Mouse (Mus musculus) limb, embryonic 14.5 days (tissue): ENCODE data around the gene Usp7. TPM values are rescaled to one million over a fixed set of nuclear protein-coding genes. Genes with fewer than 3 reads are reported as not detected.

Experiments
- ATAC-seq: fragments of 200-750 bp; cut with Nextera tagmentation; 2 replicates; pipeline ENCODE4 v1.8.0; 2017; ENCODE audit warnings: low read depth, moderate number of reproducible peaks, moderate TSS enrichment; ENCODE audit not compliant: low FRiP score
- DNase-seq: peaks from one replicate; pipeline ENCODE4 v3.0.0-alpha.2; 2015; ENCODE audit warnings: low spot score
- H3K27ac ChIP-seq: fragments of 300-500 bp; sonication (generic); replicated peaks from 2 replicates; pipeline ENCODE4 v1.5.1; 2014; ENCODE audit warnings: low read depth, mild to moderate bottlenecking, low read length, moderate library complexity, mixed read lengths
- H3K27me3 ChIP-seq: fragments of 300-500 bp; sonication (generic); 2 replicates; pipeline ENCODE4 v1.6.1; 2014; ENCODE audit warnings: low read length, mixed read lengths; ENCODE audit not compliant: control insufficient read depth, insufficient read depth
- H3K36me3 ChIP-seq: fragments of 300-500 bp; sonication (generic); 2 replicates; pipeline ENCODE4 v1.6.1; 2014; ENCODE audit warnings: mild to moderate bottlenecking, low read length, moderate library complexity, mixed read lengths; ENCODE audit not compliant: control insufficient read depth, insufficient read depth
- H3K4me1 ChIP-seq: fragments of 300-500 bp; sonication (generic); 2 replicates; pipeline ENCODE4 v1.6.1; 2014; ENCODE audit warnings: antibody characterized with exemption, low read length, mixed read lengths; ENCODE audit not compliant: control insufficient read depth, insufficient read depth
- H3K4me2 ChIP-seq: fragments of 300-500 bp; sonication (generic); replicated peaks from 2 replicates; pipeline ENCODE4 v1.6.1; 2014; ENCODE audit warnings: low read depth, mild to moderate bottlenecking, low read length, moderate library complexity; ENCODE audit not compliant: severe bottlenecking
- H3K4me3 ChIP-seq: fragments of 300-500 bp; sonication (generic); replicated peaks from 2 replicates; pipeline ENCODE4 v1.5.1; 2014; ENCODE audit warnings: low read length
- H3K9ac ChIP-seq: fragments of 300-500 bp; sonication (generic); 2 replicates; pipeline ENCODE4 v1.6.1; 2014; ENCODE audit warnings: mild to moderate bottlenecking, low read depth, low read length, moderate library complexity; ENCODE audit not compliant: severe bottlenecking
- H3K9me3 ChIP-seq: fragments of 300-500 bp; sonication (generic); 2 replicates; pipeline ENCODE4 v1.6.1; 2016; ENCODE audit warnings: low read length; ENCODE audit not compliant: control insufficient read depth
- POLR2A ChIP-seq: fragments of 200-500 bp; IDR thresholded peaks from 2 replicates; pipeline ENCODE4 v1.8.0; 2012; ENCODE audit warnings: inconsistent platforms, mild to moderate bottlenecking, moderate library complexity, borderline replicate concordance; ENCODE audit not compliant: insufficient read depth, insufficient read length; ENCODE audit errors: extremely low read depth
- WGBS: fragments of 180-500 bp; shearing (Covaris S2); extraction: QIAGEN DNeasy Blood & Tissue Kit; methylation state at CpG from one replicate; pipeline ENCODE4 v1.1.7; 2014; 5-methylcytosine and 5-hydroxymethylcytosine counted together
- polyA plus RNA-seq, 2 experiments: library from polyadenylated mRNA; depleted of rRNA in 1 of 2; stranded (reverse) in 1 of 2; unstranded in 1 of 2; fragments of >200 nt; fragmentation: Nextera tagmentation in 1 of 2; extraction: Ambion mirVana in 1 of 2; gene quantifications; 2 replicates each; pipeline versions ENCODE4 v1.2.1 to v1.2.3; 2012 to 2014

Gene Usp7
- polyA plus RNA-seq, 2 experiments = 47.1 to 104 TPM

GRCm38 (mm10) chr16:8689979-8690656, 102.0 kb downstream of the Usp7 start:
- Histone ChIP-seq H3K4me1 (no peaks in the 10 kb centered on the region), H3K36me3 (peaks cover 85% of the 10 kb centered on the region), H3K9me3 (no peaks in the 10 kb centered on the region), H3K27ac (no peak overlapping the region), H3K9ac (no peak overlapping the region), H3K4me3 (no peak overlapping the region), H3K27me3 (no peaks in the 10 kb centered on the region), H3K4me2 (no peak overlapping the region)
- WGBS = 90% methylated on average over 11 of the region's 11 CpGs
- DNase-seq (no peak), ATAC-seq (no peak)
- no peak for TF ChIP-seq POLR2A

DNA sequence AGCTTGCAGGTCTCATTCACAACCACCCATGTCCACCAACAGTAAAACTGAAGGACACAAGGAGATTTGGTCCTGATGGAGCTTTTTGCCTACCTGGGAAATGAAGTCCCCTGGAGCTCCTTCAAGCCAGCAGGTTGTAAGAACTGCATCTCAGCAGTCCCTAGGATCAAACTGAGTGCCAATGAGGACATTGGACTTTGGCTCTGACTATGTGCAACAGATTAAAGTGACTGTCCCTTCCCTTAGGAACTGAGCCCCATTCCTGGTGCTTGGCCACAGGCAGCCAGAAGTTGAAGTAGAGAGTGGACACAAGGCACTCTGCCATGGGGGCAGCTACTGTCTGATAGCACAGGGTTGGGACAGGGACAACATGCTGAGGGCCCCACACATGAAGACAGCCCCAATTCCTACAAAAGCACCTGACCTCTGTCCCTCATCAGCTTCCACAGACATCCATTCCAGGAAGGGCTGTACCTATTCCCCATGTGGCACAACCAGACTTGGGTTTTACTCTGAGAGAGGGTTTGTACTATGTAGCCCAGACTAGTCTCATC, 104.5 kb downstream of the Usp7 start:
- DNase-seq = no peak
- no peak for TF ChIP-seq POLR2A
- no peak overlapping the region for H3K4me2 ChIP-seq
- no peaks in the 10 kb centered on the region for H3K27me3 ChIP-seq
- H3K27ac ChIP-seq = no peak overlapping the region
- ATAC-seq = no peak
- no peak overlapping the region for H3K9ac ChIP-seq
- H3K9me3 ChIP-seq = no peaks in the 10 kb centered on the region
- no peaks in the 10 kb centered on the region for H3K4me1 ChIP-seq
- H3K36me3 ChIP-seq = peaks cover 63% of the 10 kb centered on the region
- no peak overlapping the region for H3K4me3 ChIP-seq

DNA sequence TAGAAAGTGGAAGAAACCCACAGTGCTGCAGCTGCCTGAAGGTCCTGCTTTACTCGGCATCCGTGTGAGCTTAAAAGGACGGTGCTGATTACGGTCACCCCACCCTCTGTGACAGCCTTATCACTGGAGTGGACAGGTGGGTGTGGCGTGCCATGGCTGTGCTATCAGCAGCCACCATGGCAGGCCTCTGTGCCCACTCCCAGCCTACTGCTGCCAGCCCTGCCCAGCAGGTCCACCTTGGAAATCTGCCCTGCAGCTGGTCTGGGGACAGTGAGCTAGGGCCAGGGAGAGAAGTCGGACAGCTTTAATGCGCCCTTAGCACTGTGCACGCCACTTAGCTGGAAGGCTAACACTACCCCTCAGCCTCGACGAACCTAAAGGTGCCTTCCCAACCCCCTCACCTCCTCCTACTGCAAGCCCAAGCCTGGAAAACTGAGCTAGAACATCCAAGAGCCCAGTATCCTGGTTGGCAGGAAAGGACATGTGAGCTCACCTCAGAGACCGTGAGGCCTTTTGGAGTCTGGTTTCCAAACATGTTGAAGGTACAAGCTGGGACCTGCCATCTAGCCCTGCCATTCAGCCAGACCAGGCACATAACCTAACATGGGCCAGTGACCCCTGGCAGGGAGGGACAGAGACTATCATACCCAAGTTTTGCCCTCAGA, 105.1 kb downstream of the Usp7 start:
- H3K36me3 ChIP-seq = peaks cover 59% of the 10 kb centered on the region
- H3K4me1 ChIP-seq = no peaks in the 10 kb centered on the region
- WGBS = 84% methylated on average over 11 of the region's 11 CpGs
- no peaks in the 10 kb centered on the region for H3K27me3 ChIP-seq
- DNase-seq (no peak), ATAC-seq (no peak)
- H3K9me3 ChIP-seq = no peaks in the 10 kb centered on the region
- no peak for TF ChIP-seq POLR2A
- H3K27ac ChIP-seq = no peak overlapping the region
- no peak overlapping the region for H3K4me2 ChIP-seq
- no peak overlapping the region for H3K4me3 ChIP-seq
- H3K9ac ChIP-seq = no peak overlapping the region

DNA sequence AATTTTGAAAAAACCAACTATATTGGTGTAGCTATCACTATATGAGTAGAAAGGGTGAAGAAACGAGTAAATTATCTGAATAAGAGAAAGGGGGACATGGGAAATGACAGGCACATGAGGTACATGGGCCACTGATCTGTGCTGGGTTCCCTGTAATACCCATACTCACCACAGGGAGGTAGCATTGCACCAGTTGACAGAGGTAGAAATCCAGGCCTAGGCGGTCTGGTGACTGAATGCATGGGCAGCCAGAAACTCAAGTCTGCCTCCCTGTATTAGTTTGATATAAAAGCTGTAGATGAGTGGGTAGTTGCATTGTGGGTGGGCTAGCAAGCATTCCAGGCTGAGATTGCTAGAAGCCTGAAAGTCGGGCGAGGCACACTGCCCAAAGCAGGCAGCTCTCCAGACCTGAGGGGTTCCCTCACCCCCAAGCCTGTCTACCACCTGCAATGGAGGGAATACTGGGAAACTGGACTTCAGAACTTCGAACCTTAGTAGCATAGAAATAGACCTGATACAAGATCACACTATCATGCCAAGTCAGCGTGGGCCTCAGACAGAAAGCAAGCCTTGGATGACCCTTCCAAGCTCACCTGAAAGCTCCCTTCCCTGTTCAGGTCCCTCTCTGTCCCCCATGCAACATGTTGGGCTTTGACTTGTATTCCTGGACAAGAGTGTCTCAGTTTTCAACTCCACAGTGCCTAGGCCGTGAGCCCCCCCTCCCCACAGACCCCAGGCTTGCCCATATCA, 105.8 kb downstream of the Usp7 start:
- Histone ChIP-seq H3K36me3 (peaks cover 52% of the 10 kb centered on the region), H3K4me2 (no peak overlapping the region), H3K27ac (no peak overlapping the region), H3K27me3 (no peaks in the 10 kb centered on the region), H3K4me3 (no peak overlapping the region), H3K4me1 (no peaks in the 10 kb centered on the region), H3K9me3 (no peaks in the 10 kb centered on the region), H3K9ac (no peak overlapping the region)
- no peak for TF ChIP-seq POLR2A
- DNase-seq (peak; percentile 51), ATAC-seq (no peak; the same call in 1 of the 2 replicates)
- WGBS = 58% methylated on average over 7 of the region's 7 CpGs

DNA sequence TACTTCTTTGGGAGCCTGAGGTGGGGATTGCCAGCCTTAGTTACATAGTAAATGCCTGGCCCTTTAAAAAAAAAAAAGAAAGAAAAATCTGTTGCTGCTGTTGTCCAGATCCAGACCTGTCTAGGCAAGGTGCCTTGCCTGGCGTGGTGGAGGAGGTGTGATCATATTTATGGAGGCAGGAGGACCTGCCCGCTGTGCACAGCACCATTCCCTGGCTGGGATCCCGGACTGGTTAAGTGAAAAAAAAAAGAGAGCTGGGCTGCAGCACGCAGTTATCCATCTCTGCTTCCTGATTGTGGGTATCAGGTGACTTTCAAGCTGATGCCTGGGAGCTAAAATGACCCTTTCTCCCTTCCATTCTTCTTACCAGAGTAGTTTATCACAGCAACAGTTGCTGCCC, 107.0 kb downstream of the Usp7 start:
- Histone ChIP-seq H3K4me3 (no peak overlapping the region), H3K9me3 (no peaks in the 10 kb centered on the region), H3K27me3 (no peaks in the 10 kb centered on the region), H3K36me3 (peaks cover 40% of the 10 kb centered on the region), H3K27ac (no peak overlapping the region), H3K4me1 (no peaks in the 10 kb centered on the region), H3K4me2 (no peak overlapping the region), H3K9ac (no peak overlapping the region)
- WGBS = 16% methylated on average over 4 of the region's 4 CpGs
- DNase-seq = no peak
- 0 out of 2 replicates have a peak, but pooled peaks have one; percentile 28 for ATAC-seq
- no peak for TF ChIP-seq POLR2A
